Mouse (Mus musculus) gastrocnemius, adult 8-10 months (tissue): ENCODE measurements around the gene Trim80. TPM values are rescaled to one million over a fixed set of nuclear protein-coding genes. Genes with fewer than 3 reads are reported as not detected.

ENCODE experiments used
- DNase-seq, 2 experiments: peaks; one replicate each; pipeline ENCODE4 v3.0.0; 2022; ENCODE audit warnings: low spot score in 2 of 2
- total RNA-seq, 4 experiments: library from RNA; stranded (reverse); gene quantifications; 2 replicates each; pipeline ENCODE4 v1.2.4; 2022

Trim80 gene
- total RNA-seq: not detected

DNA sequence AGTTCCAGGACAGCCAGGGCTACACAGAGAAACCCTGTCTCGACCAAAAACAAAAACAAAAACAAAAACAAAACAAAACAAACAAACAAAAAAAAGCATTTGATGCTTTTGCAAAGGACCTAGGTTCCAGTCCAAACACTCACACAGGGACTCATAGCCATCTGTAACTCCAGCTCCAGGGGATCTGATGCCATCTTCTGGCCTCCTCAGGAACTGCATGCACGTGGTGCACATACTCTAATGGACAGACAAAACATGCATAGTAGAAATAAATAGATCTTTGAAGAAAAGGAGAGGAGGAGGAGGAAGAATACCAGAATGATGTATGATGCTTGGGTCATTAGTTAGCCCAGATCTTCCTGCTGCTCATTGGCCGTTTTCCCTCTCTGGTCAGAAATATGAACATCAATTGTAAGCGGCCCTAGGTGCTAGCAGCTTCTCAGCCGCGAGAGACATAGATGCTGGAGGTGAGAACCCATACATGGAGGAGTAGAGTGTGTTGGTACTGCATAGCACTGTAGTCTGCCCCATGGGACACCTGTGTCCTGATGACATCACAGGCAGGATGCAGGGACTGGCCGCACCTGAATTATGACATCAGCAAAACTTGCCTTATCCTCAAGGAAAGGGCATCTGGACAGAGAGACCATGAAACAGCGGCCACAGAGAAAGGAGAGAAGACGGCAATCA, at the start of gene Trim80:
TSS of gene Trim80 (plus strand) at position 640 of the 690 bp plus-strand sequence.
- DNase-seq: no peak

DNA sequence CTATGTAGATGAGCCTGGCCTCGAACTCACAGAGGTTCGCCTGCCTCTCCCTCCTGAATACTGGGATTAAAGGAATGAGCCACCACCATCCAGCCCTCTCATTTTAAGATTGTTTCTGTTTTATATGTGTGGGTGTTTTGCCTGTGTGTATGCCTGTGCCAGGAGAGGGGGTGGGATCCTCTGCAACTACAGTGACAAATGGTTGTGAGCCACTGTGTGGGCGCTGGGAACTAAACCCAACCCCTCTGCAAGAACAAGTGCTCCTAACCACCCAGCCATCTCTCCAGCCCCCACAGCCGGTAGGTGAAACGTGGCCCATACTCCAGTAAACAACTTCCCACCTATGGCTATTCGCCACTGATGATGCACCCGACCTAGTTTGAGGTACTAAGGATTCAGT, 49.0 kb upstream of the Trim80 start:
- DNase-seq: no peak

DNA sequence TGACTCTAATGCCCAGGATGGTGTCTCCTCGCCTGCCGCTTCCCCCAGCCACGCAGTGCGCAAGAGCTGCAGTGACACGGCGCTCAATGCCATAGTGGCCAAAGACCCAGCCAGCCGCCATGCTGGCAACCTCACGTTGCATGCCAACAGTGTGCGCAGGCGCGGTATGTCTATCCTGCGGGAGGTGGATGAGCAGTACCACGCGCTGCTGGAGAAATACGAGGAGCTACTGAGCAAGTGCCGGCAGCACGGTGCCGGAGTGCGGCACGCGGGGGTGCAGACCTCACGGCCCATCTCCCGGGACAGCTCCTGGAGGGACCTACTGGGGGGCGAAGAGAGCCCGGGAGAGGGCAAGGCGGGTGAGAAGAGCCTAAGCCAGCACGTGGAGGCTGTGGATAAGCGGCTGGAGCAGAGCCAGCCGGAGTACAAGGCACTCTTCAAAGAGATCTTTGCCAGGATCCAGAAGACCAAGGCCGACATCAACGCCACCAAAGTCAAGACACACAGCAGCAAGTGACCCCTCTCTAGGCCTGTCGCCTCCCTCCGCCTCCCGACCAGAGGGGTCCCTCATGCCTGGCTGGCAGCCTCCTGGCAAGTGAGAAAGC, 46.5 kb upstream of the Trim80 start:
- no peak for DNase-seq

GRCm38 (mm10) chr11:115398085-115398484, 42.3 kb upstream of the Trim80 start:
- DNase-seq: no peak

GRCm38 (mm10) chr11:115400126-115400525, 40.2 kb upstream of the Trim80 start:
- DNase-seq: no peak

DNA sequence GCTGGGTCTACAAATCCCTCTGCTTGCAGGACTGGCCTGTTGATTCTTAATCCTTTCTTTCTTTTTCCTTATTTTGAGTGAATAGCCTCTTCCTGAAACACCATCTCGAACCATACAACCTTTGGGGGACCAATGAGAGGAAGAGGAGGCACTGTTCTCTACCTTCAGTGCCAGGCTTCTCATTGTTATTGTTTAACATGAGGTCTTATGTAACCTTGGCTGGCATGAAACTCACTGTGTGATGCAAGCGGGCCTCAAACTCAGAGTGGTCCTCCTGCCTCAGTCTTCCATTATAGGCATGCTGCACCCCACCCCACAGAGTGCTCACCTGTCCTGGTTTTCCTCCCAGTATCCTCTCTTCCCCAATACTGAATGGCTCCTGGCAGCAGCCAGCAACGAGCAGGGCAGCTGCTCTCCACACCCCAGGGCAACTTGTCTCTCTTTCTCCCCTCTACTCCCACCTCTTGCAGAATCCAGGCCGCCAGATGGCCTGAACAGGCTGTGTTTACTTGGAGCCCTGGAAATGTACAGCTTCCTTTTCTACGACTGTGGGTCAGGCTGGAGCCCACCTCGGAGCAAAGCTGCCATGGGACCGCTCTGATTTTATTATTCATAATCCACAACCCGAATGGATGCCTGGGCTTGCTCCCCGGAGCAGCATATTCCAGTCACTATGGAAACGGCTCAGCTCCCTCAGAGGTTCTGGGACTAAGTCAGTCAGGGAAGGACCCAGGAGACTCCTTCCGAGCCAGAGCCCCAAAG, 39.5 kb upstream of the Trim80 start:
- DNase-seq: no peak

DNA sequence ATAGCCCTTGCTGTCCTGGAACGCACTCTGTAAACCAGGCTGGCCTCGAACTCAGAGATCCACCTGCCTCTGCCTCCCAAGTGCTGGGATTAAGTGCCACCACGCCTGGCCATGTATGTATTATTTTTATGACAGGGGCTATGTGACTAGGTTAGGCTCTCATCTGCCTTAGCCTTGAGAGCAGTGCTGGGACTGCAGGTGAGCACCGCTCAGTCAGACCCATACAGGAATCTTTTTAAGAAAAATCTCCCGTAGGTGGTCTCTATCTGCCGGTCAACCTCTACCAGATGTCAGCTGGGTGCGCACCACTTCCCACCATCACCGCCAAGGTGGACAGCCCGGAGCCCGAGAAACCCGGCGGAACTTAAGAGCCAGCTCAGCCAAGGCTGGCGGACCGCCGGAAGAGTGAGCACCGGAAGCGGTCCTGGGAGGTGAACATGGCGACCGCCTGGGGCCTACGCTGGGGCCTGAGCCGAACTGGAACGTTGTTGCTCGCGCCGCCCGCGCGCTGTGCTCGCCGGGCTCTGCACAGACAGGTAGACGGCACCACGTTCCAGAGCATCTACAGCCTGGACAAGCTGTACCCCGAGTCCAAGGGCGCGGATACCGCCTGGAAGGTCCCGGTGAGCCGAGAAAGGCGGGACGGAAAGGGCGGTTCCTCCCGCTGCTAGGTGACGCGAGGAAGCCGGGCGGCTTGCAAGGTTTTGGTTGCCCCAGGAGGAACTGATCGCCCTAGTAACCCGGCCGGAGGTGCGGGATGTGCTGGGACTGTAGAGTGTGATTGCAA, 36.8 kb upstream of the Trim80 start, which contains the start of gene Mrpl58:
TSS of gene Mrpl58 (plus strand) at position 415 of the 787 bp plus-strand sequence.
- DNase-seq: peak; percentile 74 to 82

DNA sequence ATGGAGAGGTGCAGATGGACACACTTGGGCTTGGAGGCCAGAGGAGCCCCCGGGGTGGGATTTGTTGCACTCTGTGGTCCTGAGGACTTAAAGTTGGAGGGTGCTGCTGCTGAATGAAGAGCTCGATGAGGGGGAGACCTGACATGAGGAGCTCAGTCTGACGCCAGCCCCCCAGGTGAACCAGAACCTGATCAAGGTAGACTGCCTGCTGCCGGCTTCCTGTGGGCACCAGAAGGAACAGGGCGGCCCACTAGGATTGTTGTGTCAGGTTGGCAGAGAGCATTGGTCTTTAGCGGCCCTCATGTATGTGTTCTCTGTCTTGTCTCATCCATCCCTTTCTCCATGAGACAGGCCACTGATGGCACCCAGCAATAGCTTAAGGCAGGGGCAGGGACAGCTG, 34.6 kb upstream of the Trim80 start:
- no peak for DNase-seq

- DNase-seq: no peak
These were observed 33.4 kb upstream of the Trim80 start for GRCm38 (mm10) chr11:115406858-115407401.

DNA sequence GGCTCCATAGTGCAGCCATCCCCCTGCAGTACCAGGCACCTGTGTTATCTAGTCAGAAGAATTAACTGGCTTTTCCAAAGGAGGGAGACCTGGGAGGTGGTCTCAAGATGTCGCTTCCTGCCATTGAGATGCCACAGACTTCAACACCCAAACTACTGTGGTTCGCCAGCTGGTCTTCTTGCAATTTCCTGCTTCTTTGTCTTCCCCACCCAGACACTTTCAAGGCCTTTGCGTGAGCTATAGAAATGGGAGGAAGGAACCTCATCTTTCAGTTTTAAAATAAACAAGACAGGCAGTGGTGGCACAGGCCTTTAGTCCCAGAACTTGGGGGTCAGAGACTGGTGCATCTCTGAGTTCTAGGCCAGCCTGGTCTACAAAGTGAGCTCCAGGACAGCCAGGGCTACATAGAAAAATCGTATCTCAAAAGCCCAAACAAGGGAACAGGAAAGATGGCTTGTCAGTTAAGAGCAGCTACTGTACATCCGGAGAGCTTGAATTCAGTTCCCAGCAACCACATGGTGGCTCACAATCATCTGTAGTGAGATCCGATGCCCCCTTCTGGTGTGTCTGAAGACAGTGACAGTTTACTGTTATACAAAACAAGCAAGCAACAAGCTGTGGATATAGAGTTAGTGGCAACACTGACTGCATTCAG, 32.0 kb upstream of the Trim80 start:
- no peak for DNase-seq

GRCm38 (mm10) chr11:115409556-115409955, 30.8 kb upstream of the Trim80 start:
- no peak for DNase-seq

DNA sequence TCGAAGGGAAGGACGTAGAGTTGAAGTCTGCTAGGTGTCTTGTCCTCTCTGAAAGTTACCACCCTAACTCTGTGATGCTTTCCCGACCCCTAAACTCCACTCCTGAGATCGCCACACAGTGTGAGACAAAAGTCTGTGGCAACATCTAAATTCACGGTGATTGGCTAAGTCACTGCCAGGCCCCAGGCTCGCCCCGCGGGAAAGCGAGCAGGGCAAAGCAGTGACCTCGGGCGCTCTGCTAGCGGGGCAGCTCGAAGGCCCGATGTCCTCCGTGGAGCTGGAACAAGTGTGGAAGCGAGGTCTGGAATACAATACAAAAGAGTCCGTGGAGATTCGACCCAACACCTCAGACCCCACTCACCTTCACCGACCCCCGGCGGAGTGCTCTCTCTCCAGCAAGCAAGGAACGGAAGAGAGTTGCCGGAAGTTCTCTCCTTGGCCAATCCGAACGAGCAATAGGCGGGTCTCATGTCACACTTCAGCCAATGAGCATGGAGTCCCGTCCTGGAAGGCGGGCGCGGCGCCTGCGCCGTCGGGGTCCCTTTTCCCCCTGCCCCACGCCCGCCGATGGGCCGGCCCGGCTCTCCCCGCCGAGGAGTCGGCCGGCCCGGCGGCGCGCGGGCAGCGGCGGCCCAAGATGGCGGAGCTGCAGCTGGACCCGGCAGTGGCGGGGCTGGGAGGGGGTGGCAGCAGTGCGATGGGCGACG, 20.7 kb upstream of the Trim80 start, which contains the start of the genes Atp5h and Kctd2:
TSS of gene Atp5h (minus strand) at position 432 of the 707 bp plus-strand sequence.
TSS of gene Kctd2 (plus strand) at position 598 of the 707 bp plus-strand sequence.
- DNase-seq: peak; percentile 90 to 94

DNA sequence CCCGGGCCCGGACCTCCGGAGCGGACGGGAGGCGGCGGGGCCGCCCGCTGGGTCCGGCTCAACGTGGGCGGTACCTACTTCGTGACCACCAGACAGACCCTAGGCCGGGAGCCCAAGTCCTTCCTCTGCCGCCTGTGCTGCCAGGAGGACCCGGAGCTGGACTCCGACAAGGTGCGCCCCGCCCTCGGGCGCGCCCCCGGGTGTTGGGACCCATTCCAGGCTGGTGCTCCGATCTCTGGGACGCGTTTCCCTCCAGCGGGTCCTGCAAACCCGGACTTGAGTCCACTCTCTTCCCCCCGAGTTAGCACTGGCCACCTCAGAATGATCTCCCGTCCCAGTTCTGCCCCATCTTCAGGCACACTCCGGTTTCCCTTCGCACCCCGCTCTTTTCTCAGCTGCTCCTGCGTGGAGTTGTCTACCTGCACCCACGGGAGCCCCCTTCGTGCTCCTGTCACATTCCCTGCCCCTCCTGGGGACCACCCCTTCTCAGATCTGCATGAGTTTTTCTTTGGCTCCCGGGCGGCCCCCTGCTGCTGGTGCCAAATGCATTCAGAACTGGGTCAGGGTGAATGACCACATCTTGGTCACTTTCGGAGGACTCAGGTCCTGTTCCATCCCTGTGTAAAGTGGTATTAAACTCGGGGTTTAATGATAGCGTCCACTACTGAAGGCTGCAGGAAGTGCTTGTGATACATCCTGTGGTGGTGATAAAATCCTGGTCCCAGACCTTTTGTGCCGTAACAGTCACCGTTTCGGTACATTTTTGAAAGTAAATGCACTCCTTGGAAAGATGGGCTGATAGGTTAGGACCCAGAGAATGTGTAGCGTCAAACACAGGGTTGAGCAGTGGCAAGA, 19.8 kb upstream of the Trim80 start:
- DNase-seq: peak; percentile 33 to 51

GRCm38 (mm10) chr11:115421328-115421727, 19.0 kb upstream of the Trim80 start:
- DNase-seq: no peak

DNA sequence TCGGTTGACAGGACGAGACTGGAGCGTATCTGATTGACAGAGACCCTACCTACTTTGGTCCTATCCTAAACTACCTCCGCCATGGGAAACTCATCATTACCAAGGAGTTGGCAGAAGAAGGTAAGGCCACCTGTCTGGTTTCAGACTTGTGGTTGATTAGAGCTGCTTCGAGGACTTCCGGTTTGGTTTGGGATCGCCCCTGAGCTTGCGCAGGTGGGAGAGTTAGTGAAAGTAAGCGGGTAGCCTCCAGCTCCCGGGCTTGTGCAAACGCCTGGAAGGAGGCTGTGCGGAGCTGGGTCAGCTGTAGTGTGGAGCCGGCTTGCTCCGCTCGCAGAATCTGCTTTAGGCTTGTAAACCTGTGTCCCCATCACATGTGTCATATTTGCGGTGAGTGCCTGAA, 18.4 kb upstream of the Trim80 start:
- no peak for DNase-seq

GRCm38 (mm10) chr11:115423091-115423490, 17.3 kb upstream of the Trim80 start:
- no peak for DNase-seq

GRCm38 (mm10) chr11:115424666-115425065, 15.7 kb upstream of the Trim80 start:
- DNase-seq: no peak

DNA sequence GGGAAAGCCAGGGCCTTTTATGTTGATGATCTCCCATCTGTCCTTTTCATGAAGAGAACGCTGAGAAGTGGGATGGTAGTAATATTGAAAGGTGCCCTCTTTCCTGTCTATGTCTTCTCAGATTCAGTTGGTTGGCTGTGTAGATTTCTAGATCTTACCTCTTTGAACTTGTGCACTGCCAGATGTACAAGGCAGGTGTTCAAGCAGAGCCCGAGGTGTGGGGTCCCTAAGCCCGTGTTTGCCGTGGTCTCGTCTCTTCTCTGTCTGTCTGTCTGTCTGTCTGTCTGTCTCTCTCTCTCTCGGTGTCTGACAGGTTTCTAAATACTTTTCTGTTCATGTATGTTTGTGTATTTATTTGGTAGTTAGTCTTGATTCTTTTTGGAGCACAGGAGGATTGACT, 14.7 kb upstream of the Trim80 start:
- no peak for DNase-seq
